Mouse (Mus musculus) forebrain, embryonic 10.5 days (tissue): ENCODE data around the gene Pex3. TPM values are rescaled to one million over a fixed set of nuclear protein-coding genes. Genes with fewer than 3 reads are reported as not detected.

Source experiments
- DNase-seq: peaks from one replicate; pipeline ENCODE4 v3.0.0-alpha.2; 2017; ENCODE audit warnings: low spot score; ENCODE audit errors: extremely low spot score
- H3K27ac ChIP-seq: fragments of 300-500 bp; sonication (generic); 2 replicates; pipeline ENCODE4 v1.5.1; 2016; ENCODE audit warnings: mild to moderate bottlenecking
- H3K27me3 ChIP-seq: fragments of 300-500 bp; sonication (generic); 2 replicates; pipeline ENCODE4 v1.6.1; 2016; ENCODE audit warnings: mild to moderate bottlenecking; ENCODE audit not compliant: poor library complexity, severe bottlenecking
- H3K36me3 ChIP-seq: fragments of 300-500 bp; sonication (generic); replicated peaks from 2 replicates; pipeline ENCODE4 v1.6.1; 2016; ENCODE audit warnings: mild to moderate bottlenecking, moderate library complexity
- H3K4me1 ChIP-seq: fragments of 300-500 bp; sonication (generic); 2 replicates; pipeline ENCODE4 v1.6.1; 2016
- H3K4me3 ChIP-seq: fragments of 300-500 bp; sonication (generic); 2 replicates; pipeline ENCODE4 v1.5.1; 2016; ENCODE audit warnings: mild to moderate bottlenecking, moderate library complexity
- H3K9me3 ChIP-seq: fragments of 300-500 bp; sonication (generic); 2 replicates; pipeline ENCODE4 v1.6.1; 2016; ENCODE audit warnings: mild to moderate bottlenecking, moderate library complexity
- WGBS: fragments of 180-500 bp; shearing (Covaris S2); methylation state at CpG from one replicate; pipeline ENCODE4 v1.1.7; 2016; 5-methylcytosine and 5-hydroxymethylcytosine counted together
- polyA plus RNA-seq: library from polyadenylated mRNA; unstranded; fragments of >200 nt; fragmentation: Nextera tagmentation; extraction: Ambion mirVana; gene quantifications from 2 replicates; pipeline ENCODE4 v1.2.1, GENCODE M21; 2016

The Pex3 gene
- 16.3 and 18.5 TPM in 2 replicates for polyA plus RNA-seq

DNA sequence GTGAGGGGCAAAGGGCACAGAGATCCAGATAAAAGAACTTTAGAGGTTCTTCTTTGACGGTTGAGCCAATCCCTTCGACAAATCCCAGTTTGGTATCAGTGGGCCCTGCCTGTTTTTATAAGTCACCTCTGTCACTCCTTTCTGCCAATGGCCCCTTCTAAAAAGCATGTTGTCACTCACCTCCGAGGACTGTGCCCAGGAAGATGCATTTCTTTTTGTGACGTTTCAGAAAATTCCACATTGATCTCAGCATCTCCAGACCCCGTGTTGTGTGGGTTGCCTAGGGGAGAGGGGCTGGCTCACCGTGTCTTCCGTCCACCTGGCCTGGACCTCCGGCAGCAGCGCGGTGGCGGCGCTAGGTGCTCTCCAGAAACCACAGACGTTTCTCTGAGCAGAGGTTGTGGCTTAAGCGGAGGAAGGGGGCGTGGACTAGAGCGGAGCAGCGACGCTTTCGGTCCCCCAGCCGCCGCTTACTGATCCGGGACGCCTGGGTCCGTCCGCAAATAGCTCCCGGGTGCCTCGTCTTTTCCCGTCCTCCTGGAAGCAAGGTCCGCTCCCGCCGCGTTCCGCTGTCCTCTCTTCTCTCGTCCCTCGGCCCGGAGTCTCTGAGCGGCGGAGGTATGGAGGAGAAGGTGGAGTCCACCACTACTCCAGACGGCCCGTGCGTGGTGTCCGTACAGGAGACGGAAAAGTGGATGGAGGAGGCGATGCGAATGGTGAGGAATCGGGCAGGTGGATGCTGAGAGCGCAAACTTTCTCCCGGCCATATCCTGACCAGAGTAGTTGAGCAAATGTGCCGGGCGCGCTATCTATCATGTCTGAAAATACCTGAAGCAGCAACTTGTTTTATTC, at the start of gene Pex3, which contains the start of gene Adat2:
TSS of gene Pex3 (minus strand) at position 497 of the 852 bp plus-strand sequence.
TSS of gene Adat2 (plus strand) at position 249 of the 852 bp plus-strand sequence.
- Histone ChIP-seq H3K9me3 (no peaks in the 10 kb centered on the region), H3K4me1 (peaks cover 14% of the 10 kb centered on the region), H3K27ac (peak within 1 kb of the TSS; percentile 89), H3K36me3 (peaks cover 8% of the 10 kb centered on the region; the same call in 1 of the 2 replicates), H3K4me3 (peak within 1 kb of the TSS; percentile 79), H3K27me3 (no peaks in the 10 kb centered on the region)
- DNase-seq = peak; percentile 90
- 1% methylated on average over 51 of the region's 51 CpGs for WGBS

DNA sequence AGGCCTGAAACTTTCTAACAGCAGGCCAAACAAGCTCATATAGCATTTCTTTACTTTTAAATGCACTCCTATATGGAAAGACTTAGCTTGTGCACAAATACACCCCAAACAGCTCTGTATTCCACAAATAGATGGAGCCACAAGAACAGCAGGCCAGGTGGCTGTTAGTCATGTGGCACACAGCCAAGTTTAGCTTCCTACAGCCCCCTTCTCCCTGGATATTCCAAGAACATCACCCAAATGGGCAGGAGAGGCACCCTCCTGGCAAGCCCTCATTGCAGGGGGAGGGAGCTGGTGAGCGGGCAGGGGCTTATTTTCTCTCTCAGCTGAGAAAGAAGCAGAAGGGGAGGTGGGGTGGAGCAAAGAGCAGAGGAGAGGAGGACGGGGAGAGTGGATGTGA, 48.0 kb upstream of the Pex3 start:
- no peak for DNase-seq
- H3K36me3 ChIP-seq = no peaks in the 10 kb centered on the region
- H3K27ac ChIP-seq = no peak overlapping the region
- H3K4me3 ChIP-seq = no peak overlapping the region
- peaks cover 4% of the 10 kb centered on the region; the same call in 1 of the 2 replicates for H3K4me1 ChIP-seq
- H3K9me3 ChIP-seq = no peaks in the 10 kb centered on the region
- 72% methylated on average over 2 of the region's 2 CpGs for WGBS
- no peaks in the 10 kb centered on the region for H3K27me3 ChIP-seq

DNA sequence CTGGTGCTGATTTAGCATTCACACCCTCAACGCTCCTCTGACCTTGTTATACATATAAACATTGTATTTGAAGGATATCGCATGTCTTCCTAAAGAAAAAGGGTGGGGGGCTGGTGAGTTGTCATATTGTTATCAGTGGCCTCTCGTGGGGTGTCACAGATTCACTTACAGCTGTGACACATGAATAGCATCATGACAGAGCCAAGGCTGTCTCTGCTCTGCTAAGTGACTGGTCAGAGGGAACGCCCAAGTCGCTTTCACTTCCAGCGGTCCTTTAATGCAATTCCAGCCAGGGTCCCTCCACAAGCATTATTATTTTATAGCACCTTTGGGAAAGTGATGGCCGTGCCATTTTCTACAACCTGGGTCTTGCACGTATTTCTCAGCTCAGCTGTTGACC, 44.5 kb upstream of the Pex3 start:
- Histone ChIP-seq H3K4me1 (peaks cover 4% of the 10 kb centered on the region; the same call in 1 of the 2 replicates), H3K4me3 (no peak overlapping the region), H3K27ac (no peak overlapping the region), H3K27me3 (no peaks in the 10 kb centered on the region), H3K9me3 (no peaks in the 10 kb centered on the region), H3K36me3 (no peaks in the 10 kb centered on the region)
- WGBS = 88% methylated on average over 8 of the region's 8 CpGs
- no peak for DNase-seq

DNA sequence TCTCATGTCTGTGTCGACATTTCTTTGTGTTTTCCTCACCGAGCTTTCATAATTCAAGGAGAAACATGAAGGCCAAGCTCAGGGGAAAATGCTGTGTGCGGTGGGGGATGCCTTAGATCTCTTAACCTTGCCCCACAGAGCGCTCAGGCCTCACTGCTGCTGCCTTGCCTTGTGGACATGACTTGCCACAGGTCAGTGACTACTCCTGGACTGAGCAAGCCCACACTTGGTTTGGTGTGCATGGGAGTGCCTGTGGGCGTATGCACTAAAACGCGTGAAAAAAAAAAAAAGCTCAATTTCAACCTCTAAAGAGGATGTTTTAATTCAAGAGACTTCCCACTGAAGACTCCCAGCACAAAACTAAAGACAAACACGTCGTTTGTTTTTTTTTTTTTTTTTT, 43.9 kb upstream of the Pex3 start:
- WGBS = 88% methylated on average over 9 of the region's 9 CpGs
- no peak overlapping the region for H3K4me3 ChIP-seq
- no peak for DNase-seq
- H3K27me3 ChIP-seq = no peaks in the 10 kb centered on the region
- peaks cover 4% of the 10 kb centered on the region; the same call in 1 of the 2 replicates for H3K4me1 ChIP-seq
- no peaks in the 10 kb centered on the region for H3K9me3 ChIP-seq
- H3K27ac ChIP-seq = no peak overlapping the region
- H3K36me3 ChIP-seq = no peaks in the 10 kb centered on the region

DNA sequence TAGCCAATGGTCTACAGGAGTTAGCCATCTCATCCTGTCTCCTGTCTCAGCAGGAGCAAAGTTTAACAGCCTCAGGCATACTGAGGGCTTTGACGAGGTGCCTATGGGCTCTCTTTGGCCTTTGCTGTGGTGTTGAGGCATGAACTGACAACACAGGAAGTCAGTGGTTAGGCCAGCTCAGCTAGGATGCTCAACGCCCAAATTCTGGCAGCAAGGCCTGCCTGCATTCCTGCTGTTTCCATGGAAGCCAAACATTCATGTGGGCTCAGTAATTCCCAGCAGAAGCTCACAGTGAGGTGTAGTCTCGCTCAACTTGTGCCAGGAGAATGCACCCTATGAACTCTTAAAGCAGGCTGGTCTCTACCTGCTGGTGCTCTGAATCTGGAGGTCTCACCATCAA, 43.1 kb upstream of the Pex3 start:
- H3K36me3 ChIP-seq = no peaks in the 10 kb centered on the region
- H3K4me3 ChIP-seq = no peak overlapping the region
- no peak overlapping the region for H3K27ac ChIP-seq
- H3K9me3 ChIP-seq = no peaks in the 10 kb centered on the region
- WGBS = 58% methylated on average over 3 of the region's 3 CpGs
- no peak for DNase-seq
- H3K4me1 ChIP-seq = peaks cover 4% of the 10 kb centered on the region; the same call in 1 of the 2 replicates
- H3K27me3 ChIP-seq = no peaks in the 10 kb centered on the region

DNA sequence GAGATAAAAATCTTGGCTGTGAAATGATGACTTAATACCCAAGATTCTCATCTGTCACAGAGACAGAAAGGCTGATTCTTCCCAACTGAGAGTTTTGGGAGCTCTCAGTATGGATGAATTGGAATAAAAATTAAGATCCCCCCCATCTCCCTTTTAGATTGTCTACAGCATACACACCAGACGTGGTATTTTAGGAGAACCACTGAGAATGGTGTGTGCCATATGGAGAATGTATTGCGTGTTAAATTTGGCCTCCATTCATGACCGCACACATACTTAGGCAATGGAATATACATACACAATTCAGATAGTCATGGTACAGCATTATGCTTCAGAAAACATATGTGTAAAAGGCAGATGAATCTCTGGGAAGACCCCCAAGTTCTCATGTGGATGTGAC, 40.6 kb upstream of the Pex3 start:
- Histone ChIP-seq H3K9me3 (no peaks in the 10 kb centered on the region), H3K27me3 (no peaks in the 10 kb centered on the region), H3K36me3 (no peaks in the 10 kb centered on the region), H3K27ac (no peak overlapping the region), H3K4me1 (peaks cover 4% of the 10 kb centered on the region; the same call in 1 of the 2 replicates), H3K4me3 (no peak overlapping the region)
- WGBS = 94% methylated on average over 3 of the region's 3 CpGs
- no peak for DNase-seq

DNA sequence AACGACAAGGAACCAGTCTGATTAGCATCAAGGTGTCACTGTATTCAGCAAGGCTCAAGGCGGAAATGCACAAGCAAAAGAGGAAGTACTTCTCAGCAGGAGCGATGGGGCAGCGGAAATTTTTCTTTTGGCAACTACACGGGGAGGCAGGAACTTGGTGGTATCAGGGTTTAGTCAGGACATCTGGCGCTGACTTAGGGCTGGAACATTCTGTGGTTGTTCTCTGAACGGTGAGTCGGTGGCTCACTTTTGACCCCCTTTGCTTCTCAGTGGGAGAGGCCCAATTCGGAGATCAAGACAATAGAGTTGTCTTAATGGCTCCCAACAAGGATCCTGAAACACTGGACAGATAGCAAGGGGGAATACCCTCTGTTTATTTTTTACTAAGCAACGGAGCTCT, 39.3 kb upstream of the Pex3 start:
- Histone ChIP-seq H3K4me3 (no peak overlapping the region), H3K9me3 (no peaks in the 10 kb centered on the region), H3K4me1 (peaks cover 4% of the 10 kb centered on the region; the same call in 1 of the 2 replicates), H3K36me3 (no peaks in the 10 kb centered on the region), H3K27ac (no peak overlapping the region), H3K27me3 (no peaks in the 10 kb centered on the region)
- 96% methylated on average over 10 of the region's 10 CpGs for WGBS
- DNase-seq = no peak

DNA sequence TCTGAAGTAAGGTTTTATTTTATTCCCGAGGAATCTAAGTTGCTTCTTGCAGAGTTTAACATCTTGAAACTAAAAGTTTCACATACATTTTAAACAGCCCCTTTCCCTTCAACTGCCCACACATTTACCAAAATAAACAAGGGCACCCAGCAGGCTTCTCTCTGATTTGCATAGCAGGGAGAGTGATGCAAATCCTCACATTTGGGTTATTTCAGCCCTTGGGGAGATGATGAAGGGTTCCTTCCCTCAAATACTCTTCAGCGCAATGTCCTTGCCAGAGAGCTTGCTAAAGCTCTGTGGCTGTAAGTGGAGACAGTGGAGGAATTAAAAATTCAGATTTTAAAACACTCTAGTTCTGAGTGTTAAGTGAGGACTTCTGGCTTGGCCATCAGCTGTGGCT, 35.0 kb upstream of the Pex3 start:
- 77% methylated on average over 2 of the region's 2 CpGs for WGBS
- Histone ChIP-seq H3K9me3 (no peaks in the 10 kb centered on the region), H3K4me3 (no peak overlapping the region), H3K27ac (no peak overlapping the region), H3K36me3 (no peaks in the 10 kb centered on the region), H3K27me3 (no peaks in the 10 kb centered on the region), H3K4me1 (no peaks in the 10 kb centered on the region)
- DNase-seq = no peak

DNA sequence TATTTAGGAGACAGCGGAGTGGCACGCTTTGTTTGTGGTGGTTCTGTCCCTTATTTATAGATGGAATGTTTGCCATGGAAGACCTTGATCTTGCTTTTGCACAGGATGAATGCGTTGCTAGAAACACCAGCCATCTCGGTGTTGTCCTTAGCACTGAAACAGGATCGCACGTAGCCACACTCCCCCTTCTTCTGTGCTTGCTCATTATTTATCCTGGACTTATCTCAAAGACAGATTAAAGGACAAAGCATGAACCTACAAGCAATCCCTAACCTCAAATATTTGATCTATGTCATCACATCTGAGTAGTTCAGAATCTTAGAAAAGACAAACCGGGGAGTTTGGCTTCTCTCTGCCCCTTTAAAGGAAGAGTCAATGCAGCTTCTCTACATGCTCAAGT, 24.2 kb upstream of the Pex3 start:
- no peak overlapping the region for H3K4me3 ChIP-seq
- no peaks in the 10 kb centered on the region for H3K4me1 ChIP-seq
- no peak overlapping the region for H3K27ac ChIP-seq
- WGBS = 83% methylated on average over 7 of the region's 7 CpGs
- DNase-seq = no peak
- peaks cover 6% of the 10 kb centered on the region; the same call in 1 of the 2 replicates for H3K27me3 ChIP-seq
- no peaks in the 10 kb centered on the region for H3K36me3 ChIP-seq
- H3K9me3 ChIP-seq = no peaks in the 10 kb centered on the region

DNA sequence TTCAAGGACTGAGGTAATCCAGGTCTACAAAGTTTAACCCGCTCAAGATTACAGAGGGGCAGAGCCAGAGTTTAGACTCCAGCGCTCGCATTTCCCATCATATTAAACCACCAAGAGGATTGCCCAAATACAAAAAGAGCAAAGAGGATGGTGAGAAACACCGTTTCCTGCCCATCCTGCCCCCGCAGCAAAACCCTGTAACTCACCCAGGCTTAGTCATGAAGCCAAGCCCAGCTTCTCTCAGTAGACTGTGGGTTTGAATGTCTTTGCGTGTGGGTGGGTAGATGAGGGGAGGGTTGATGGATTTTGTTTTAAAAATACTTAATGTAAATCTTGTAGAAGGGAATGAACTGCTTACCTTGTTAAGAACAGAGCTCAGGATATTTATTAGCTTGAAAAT, 19.5 kb upstream of the Pex3 start:
- 90% methylated on average over 6 of the region's 6 CpGs for WGBS
- Histone ChIP-seq H3K4me1 (peaks cover 6% of the 10 kb centered on the region), H3K27me3 (peaks cover 36% of the 10 kb centered on the region; the same call in 1 of the 2 replicates), H3K27ac (no peak overlapping the region), H3K4me3 (no peak overlapping the region), H3K9me3 (no peaks in the 10 kb centered on the region), H3K36me3 (no peaks in the 10 kb centered on the region)
- DNase-seq = no peak

DNA sequence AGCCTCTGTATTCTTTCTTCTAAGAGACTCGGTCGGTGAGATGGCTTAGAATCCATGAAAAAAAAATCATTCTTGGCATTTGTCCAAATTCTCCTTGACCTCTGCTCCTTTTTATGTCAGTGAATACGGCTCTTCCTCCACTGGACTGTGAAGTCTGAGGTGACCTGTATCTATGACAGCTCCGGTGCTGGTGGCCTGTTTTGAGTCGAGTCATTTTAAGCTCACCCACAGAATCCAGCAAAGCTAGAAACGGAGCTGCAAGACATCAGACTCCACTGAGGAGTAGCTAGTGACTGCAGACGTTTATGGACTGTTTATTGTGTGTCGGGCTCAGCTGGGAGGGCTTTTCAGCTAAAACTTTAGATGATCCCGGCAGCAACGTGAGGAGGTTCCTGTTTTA, 19.1 kb upstream of the Pex3 start:
- 86% methylated on average over 10 of the region's 10 CpGs for WGBS
- no peak overlapping the region for H3K4me3 ChIP-seq
- peaks cover 6% of the 10 kb centered on the region for H3K4me1 ChIP-seq
- no peak overlapping the region for H3K27ac ChIP-seq
- no peaks in the 10 kb centered on the region for H3K36me3 ChIP-seq
- H3K9me3 ChIP-seq = no peaks in the 10 kb centered on the region
- H3K27me3 ChIP-seq = peaks cover 36% of the 10 kb centered on the region; the same call in 1 of the 2 replicates
- DNase-seq = no peak

DNA sequence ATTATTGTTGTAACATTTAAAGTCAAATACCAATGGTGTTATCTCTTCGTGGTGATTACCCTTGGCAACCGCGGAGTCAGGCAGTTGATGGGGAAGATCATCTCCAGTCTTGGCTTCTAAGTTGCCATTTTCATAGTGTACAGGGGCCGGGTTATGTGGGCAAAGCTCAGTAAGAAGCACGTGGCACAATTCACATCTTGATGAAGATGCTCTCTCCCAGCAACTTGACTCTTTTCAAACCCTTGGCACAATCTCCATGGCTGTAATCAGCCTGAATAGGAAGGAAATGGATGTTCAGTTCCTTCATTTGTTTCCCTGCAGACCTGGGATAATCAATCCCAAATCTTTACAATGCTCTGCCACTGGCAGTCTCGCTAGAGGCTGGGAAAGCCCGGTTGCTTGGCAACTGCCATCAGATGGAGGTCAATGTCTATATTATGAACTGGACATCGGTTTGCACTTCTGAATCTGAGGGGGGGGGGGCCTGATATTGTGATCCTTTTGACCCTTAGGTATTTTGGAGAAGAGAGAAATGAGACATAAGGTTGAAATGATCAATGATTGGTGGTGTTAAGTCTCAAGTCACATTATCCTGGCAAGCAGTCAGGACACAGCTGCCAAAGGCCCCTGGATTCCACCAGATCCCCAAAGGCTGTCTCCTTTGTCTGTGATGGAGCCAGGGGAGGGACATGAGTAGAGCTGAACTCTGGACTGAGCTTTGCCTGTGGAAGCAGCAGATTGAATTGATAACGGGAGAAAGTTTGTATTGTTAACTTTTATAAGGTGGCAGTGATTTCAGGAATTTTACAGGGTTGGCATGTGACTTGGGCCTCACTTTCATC, 18.0 kb upstream of the Pex3 start:
- Histone ChIP-seq H3K36me3 (no peaks in the 10 kb centered on the region), H3K27ac (no peak overlapping the region), H3K9me3 (no peaks in the 10 kb centered on the region), H3K4me3 (no peak overlapping the region), H3K4me1 (peaks cover 6% of the 10 kb centered on the region), H3K27me3 (peaks cover 45% of the 10 kb centered on the region)
- 84% methylated on average over 9 of the region's 9 CpGs for WGBS
- no peak for DNase-seq

DNA sequence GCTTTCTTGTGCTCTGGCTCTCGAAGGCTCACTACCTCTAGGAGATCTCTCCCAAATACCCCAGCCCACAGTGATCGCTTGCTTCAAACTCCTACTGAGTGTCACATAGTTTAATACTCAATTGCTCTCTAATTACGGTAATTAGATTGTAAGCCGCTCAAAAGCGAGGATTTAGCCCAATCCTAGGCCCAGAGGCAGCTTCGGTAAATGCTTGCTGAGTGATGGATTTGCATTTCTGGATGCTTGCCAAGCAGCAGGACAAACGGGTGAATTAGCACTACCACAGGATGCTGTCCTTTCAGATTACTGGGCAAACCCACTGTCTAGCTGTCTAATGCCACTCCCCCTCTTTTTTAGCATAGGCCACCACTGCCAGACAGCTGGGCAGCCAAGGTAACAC, 16.9 kb upstream of the Pex3 start:
- H3K4me1 ChIP-seq = peaks cover 8% of the 10 kb centered on the region
- DNase-seq = no peak
- no peaks in the 10 kb centered on the region for H3K36me3 ChIP-seq
- whole genome bisulfite sequencing = 49% methylated on average over 7 of the region's 7 CpGs
- H3K4me3 ChIP-seq = no peak overlapping the region
- H3K27ac ChIP-seq = no peak overlapping the region
- peaks cover 50% of the 10 kb centered on the region for H3K27me3 ChIP-seq
- H3K9me3 ChIP-seq = no peaks in the 10 kb centered on the region
